Mouse (Mus musculus) E14TG2a.4 (cell line): ENCODE data around the gene Hsf3.

Source experiments
- CTCF ChIP-seq: conservative IDR thresholded peaks from 2 replicates; pipeline ENCODE4 v1.5.1; 2014; ENCODE audit warnings: low read length
- NANOG ChIP-seq: IDR thresholded peaks from 2 replicates; pipeline ENCODE4 v1.6.1; 2014; ENCODE audit warnings: borderline replicate concordance, low read length, mixed read lengths

DNA sequence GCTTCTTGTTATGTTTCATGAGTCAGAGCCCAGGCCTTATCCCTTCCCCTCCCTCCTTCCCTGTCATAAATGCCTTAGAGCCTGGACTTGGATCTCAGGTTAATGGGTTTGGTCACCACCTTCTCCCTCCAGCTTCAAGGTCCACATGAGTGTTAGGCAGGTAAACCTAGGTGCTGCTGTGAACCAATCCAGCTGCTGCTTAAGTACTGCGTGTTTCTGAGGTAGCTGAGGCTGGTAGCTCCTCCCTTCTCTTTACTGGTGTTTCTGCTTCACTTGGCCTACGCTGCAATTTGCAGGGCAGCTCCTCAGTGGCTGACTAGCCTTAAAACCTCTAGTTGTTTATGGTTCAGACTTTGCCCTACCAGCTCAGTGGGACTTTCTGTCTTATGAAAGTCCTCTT lies 945 bp downstream of the Hsf3 start, which contains the start of gene Heph:
- TF ChIP-seq CTCF, result no peak
- TF ChIP-seq NANOG, result no peak
